Mouse (Mus musculus) small intestine, adult 2 months (tissue): ENCODE results near the gene Ifnb1.

Source experiments
- CTCF ChIP-seq: fragments of 200-500 bp; IDR thresholded peaks from 2 replicates; pipeline ENCODE4 v1.5.1; 2012; ENCODE audit warnings: low read depth, mild to moderate bottlenecking, control low read depth, inconsistent platforms, low read length, moderate library complexity, mixed read lengths; ENCODE audit not compliant: insufficient replicate concordance, insufficient read length; ENCODE audit errors: extremely low read depth
- POLR2A ChIP-seq: fragments of 200-500 bp; IDR thresholded peaks from 2 replicates; pipeline ENCODE4 v1.6.1; 2012; ENCODE audit warnings: low read depth, mild to moderate bottlenecking, control low read depth, inconsistent platforms, low read length, moderate library complexity

DNA sequence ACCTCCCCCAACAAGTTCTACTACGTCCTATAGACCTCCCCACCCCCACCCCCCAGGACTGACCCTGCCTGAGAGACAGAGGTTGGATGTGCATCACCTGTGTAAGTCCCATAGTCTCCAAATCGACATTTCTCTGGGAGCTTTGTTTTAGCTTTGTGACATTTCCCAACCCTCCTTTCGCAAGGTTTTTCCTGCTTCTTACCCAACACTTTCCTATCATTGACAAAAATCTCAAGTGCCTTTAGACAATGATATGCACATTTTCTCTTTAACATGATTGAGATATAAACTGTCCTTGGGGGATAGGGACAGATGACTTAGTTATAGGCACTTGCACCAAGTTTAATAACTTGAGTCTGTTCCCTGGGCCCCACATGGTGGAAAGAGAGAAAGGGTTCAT, 21.3 kb downstream of the Ifnb1 start:
- TF ChIP-seq CTCF (no peak), POLR2A (no peak)
